Mouse (Mus musculus) T-helper 17 cell (primary cell): ENCODE results near the gene Gm20388.

Source experiments
- in situ Hi-C, 2 experiments: fragments of 300-600 bp; cut with MboI, MseI; formaldehyde crosslinking; loops; 1 replicate in 1 of 2; 2 replicates in 1 of 2; pipeline ENCODE4 v1.15.1; 2025; ENCODE audit warnings: high pct_unique_total_duplicates in 2 of 2

The Gm20388 gene

GRCm38 (mm10) chr8:122878231-122878630 lies 2967.6 kb downstream of the Gm20388 start:
- in situ Hi-C loops, result no loop called here

- in situ Hi-C loops, result no loop called here
Measured at GRCm38 (mm10) chr8:122880302-122880701, 2969.7 kb downstream of the Gm20388 start.

- in situ Hi-C loops, result no loop called here
Measured at GRCm38 (mm10) chr8:122883671-122884070, 2973.0 kb downstream of the Gm20388 start.

- in situ Hi-C loops, result no loop called here
Measured at GRCm38 (mm10) chr8:122891440-122891839, 2980.8 kb downstream of the Gm20388 start.

GRCm38 (mm10) chr8:122893451-122893850 lies 2982.8 kb downstream of the Gm20388 start:
- in situ Hi-C loops, result no loop called here

GRCm38 (mm10) chr8:122896317-122896716 lies 2985.7 kb downstream of the Gm20388 start:
- in situ Hi-C loops, result no loop called here

- in situ Hi-C loops, result no loop called here
Measured at GRCm38 (mm10) chr8:122897200-122897599, 2986.6 kb downstream of the Gm20388 start.

GRCm38 (mm10) chr8:122898018-122898417 lies 2987.4 kb downstream of the Gm20388 start:
- in situ Hi-C loops, result no loop called here

GRCm38 (mm10) chr8:122898473-122898872 lies 2987.8 kb downstream of the Gm20388 start:
- in situ Hi-C loops, result no loop called here

GRCm38 (mm10) chr8:122899085-122899484 lies 2988.4 kb downstream of the Gm20388 start:
- in situ Hi-C loops, result no loop called here

GRCm38 (mm10) chr8:122901476-122901875 lies 2990.8 kb downstream of the Gm20388 start:
- in situ Hi-C loops, result no loop called here

GRCm38 (mm10) chr8:122901892-122902515 lies 2991.4 kb downstream of the Gm20388 start:
- in situ Hi-C loops, result no loop called here

GRCm38 (mm10) chr8:122902581-122902980 lies 2991.9 kb downstream of the Gm20388 start:
- in situ Hi-C loops, result no loop called here

- in situ Hi-C loops, result no loop called here
Measured at GRCm38 (mm10) chr8:122903002-122903401, 2992.4 kb downstream of the Gm20388 start.

- in situ Hi-C loops, result no loop called here
Measured at GRCm38 (mm10) chr8:122904496-122904895, 2993.9 kb downstream of the Gm20388 start.

- in situ Hi-C loops, result loop anchor here in 1 of 2 experiments (5.0 kb wide), 1 partner anchor 82 kb away; no protein-coding TSS in a partner anchor
Measured at GRCm38 (mm10) chr8:122905346-122905745, 2994.7 kb downstream of the Gm20388 start.

- in situ Hi-C loops, result loop anchor here in 1 of 2 experiments (5.0 kb wide), 1 partner anchor 81 kb away; no protein-coding TSS in a partner anchor
Measured at GRCm38 (mm10) chr8:122906463-122907021, 2995.9 kb downstream of the Gm20388 start.

- in situ Hi-C loops, result no loop called here
Measured at GRCm38 (mm10) chr8:122912150-122912549, 3001.5 kb downstream of the Gm20388 start.

- in situ Hi-C loops, result no loop called here
Measured at GRCm38 (mm10) chr8:122912871-122913270, 3002.2 kb downstream of the Gm20388 start.

- in situ Hi-C loops, result loop anchor here in 1 of 2 experiments (5.0 kb wide), 1 partner anchor 36 kb away; no protein-coding TSS in a partner anchor
Measured at GRCm38 (mm10) chr8:122916766-122917165, 3006.1 kb downstream of the Gm20388 start.

- in situ Hi-C loops, result loop anchor here in 1 of 2 experiments (5.0 kb wide), 1 partner anchor 35 kb away; no protein-coding TSS in a partner anchor
Measured at GRCm38 (mm10) chr8:122917531-122918392, 3007.1 kb downstream of the Gm20388 start.
